Mouse (Mus musculus) intestine, postnatal 0 days (tissue): ENCODE results near the gene Atxn10. TPM values are rescaled to one million over a fixed set of nuclear protein-coding genes. Genes with fewer than 3 reads are reported as not detected.
"Not testable (repeated sequence)": the region's sequence is repeated elsewhere in the genome, so short reads cannot be mapped to it uniquely, and the experiment has no call there.

ENCODE experiments used
- ATAC-seq: fragments of 200-750 bp; cut with Nextera tagmentation; 2 replicates; pipeline ENCODE4 v1.8.0; 2017; ENCODE audit warnings: mild to moderate bottlenecking, moderate TSS enrichment, moderate library complexity
- H3K27ac ChIP-seq: fragments of 300-500 bp; sonication (generic); 2 replicates; pipeline ENCODE4 v1.5.1; 2014; ENCODE audit warnings: mild to moderate bottlenecking, low read depth, low read length, moderate library complexity
- H3K27me3 ChIP-seq: fragments of 300-500 bp; sonication (generic); replicated peaks from 2 replicates; pipeline ENCODE4 v1.6.1; 2014; ENCODE audit warnings: low read length, mixed read lengths; ENCODE audit not compliant: control insufficient read depth, insufficient read depth
- H3K36me3 ChIP-seq: fragments of 300-500 bp; sonication (generic); 2 replicates; pipeline ENCODE4 v1.6.1; 2014; ENCODE audit warnings: mild to moderate bottlenecking, moderate library complexity; ENCODE audit not compliant: control insufficient read depth, insufficient read depth
- H3K4me1 ChIP-seq: fragments of 300-500 bp; sonication (generic); replicated peaks from 2 replicates; pipeline ENCODE4 v1.6.1; 2014; ENCODE audit warnings: antibody characterized with exemption, low read length, mixed read lengths; ENCODE audit not compliant: control insufficient read depth, insufficient read depth
- H3K4me2 ChIP-seq: fragments of 300-500 bp; sonication (generic); replicated peaks from 2 replicates; pipeline ENCODE4 v1.6.1; 2014; ENCODE audit warnings: low read depth, mild to moderate bottlenecking, moderate library complexity
- H3K4me3 ChIP-seq: fragments of 300-500 bp; sonication (generic); 2 replicates; pipeline ENCODE4 v1.5.1; 2014; ENCODE audit warnings: low read depth, low read length
- H3K9ac ChIP-seq: fragments of 300-500 bp; sonication (generic); 2 replicates; pipeline ENCODE4 v1.6.1; 2014; ENCODE audit warnings: mild to moderate bottlenecking, low read depth, low read length
- H3K9me3 ChIP-seq: fragments of 300-500 bp; sonication (generic); 2 replicates; pipeline ENCODE4 v1.6.1; 2016; ENCODE audit warnings: mixed run types; ENCODE audit not compliant: control insufficient read depth
- CTCF ChIP-seq: sonication (generic); IDR thresholded peaks from 2 replicates; pipeline ENCODE4 v1.5.1; 2016; ENCODE audit warnings: low read depth, mild to moderate bottlenecking, control low read depth, antibody characterized with exemption, moderate library complexity
- WGBS: fragments of 180-500 bp; shearing (Covaris S2); extraction: QIAGEN DNeasy Blood & Tissue Kit; methylation state at CpG from one replicate; pipeline ENCODE4 v1.1.7; 2014; 5-methylcytosine and 5-hydroxymethylcytosine counted together
- polyA plus RNA-seq: library from polyadenylated mRNA; unstranded; fragments of >200 nt; fragmentation: Nextera tagmentation; extraction: Ambion mirVana; gene quantifications from 2 replicates; pipeline ENCODE4 v1.2.1, GENCODE M21; 2015

Atxn10 gene
- polyA plus RNA-seq, 1 experiment from 2014 or later = 111 TPM

- Histone ChIP-seq H3K27ac (no peak overlapping the region), H3K4me1 (no peaks in the 10 kb centered on the region), H3K27me3 (no peaks in the 10 kb centered on the region), H3K36me3 (no peaks in the 10 kb centered on the region), H3K9ac (no peak overlapping the region), H3K9me3 (no peaks in the 10 kb centered on the region), H3K4me2 (0 out of 2 replicates have a peak overlapping the region, but pooled peaks have one; percentile 32), H3K4me3 (no peak overlapping the region)
- no peak for ATAC-seq
- 81% methylated on average over 5 of the region's 5 CpGs for WGBS
- TF ChIP-seq CTCF = no peak
These were observed 6.9 kb upstream of the Atxn10 start for GRCm38 (mm10) chr15:85329096-85329495.

- peak overlapping the region; percentile 32 for H3K4me2 ChIP-seq
- no peak overlapping the region for H3K9ac ChIP-seq
- 0 out of 2 replicates have a peak, but pooled peaks have one; percentile 10 for TF ChIP-seq CTCF
- H3K4me1 ChIP-seq = no peaks in the 10 kb centered on the region
- H3K4me3 ChIP-seq = no peak overlapping the region
- no peak overlapping the region for H3K27ac ChIP-seq
- WGBS = 41% methylated on average over 6 of the region's 6 CpGs
- H3K27me3 ChIP-seq = no peaks in the 10 kb centered on the region
- no peak for ATAC-seq
- H3K9me3 ChIP-seq = no peaks in the 10 kb centered on the region
- no peaks in the 10 kb centered on the region for H3K36me3 ChIP-seq
These were observed 6.0 kb upstream of the Atxn10 start for GRCm38 (mm10) chr15:85330024-85330423.

- not testable (repeated sequence) for H3K9ac ChIP-seq, H3K4me3 ChIP-seq, H3K9me3 ChIP-seq, H3K36me3 ChIP-seq, H3K4me1 ChIP-seq, H3K4me2 ChIP-seq, ATAC-seq, H3K27me3 ChIP-seq, H3K27ac ChIP-seq
- WGBS = 86% methylated on average over 6 of the region's 6 CpGs
These were observed 2.5 kb upstream of the Atxn10 start for GRCm38 (mm10) chr15:85333511-85333910.

- no peak overlapping the region for H3K27ac ChIP-seq
- WGBS = 60% methylated on average over 3 of the region's 3 CpGs
- no peak for ATAC-seq
These were observed 1.8 kb upstream of the Atxn10 start for GRCm38 (mm10) chr15:85334234-85334633.

GRCm38 (mm10) chr15:85336301-85336991, 401 bp downstream of the Atxn10 start:
- under 1% methylated on average over 49 of the region's 54 CpGs for WGBS
- H3K4me1 ChIP-seq = peaks cover 3% of the 10 kb centered on the region; the same call in 1 of the 2 replicates
- TF ChIP-seq CTCF = no peak
- H3K27me3 ChIP-seq = no peaks in the 10 kb centered on the region
- peak; percentile 86 for ATAC-seq
- peak overlapping the region; percentile 80 for H3K9ac ChIP-seq
- peak overlapping the region; percentile 94 for H3K27ac ChIP-seq
- H3K36me3 ChIP-seq = no peaks in the 10 kb centered on the region
- H3K9me3 ChIP-seq = no peaks in the 10 kb centered on the region
- H3K4me3 ChIP-seq = peak overlapping the region; percentile 84
- peak overlapping the region; percentile 82 for H3K4me2 ChIP-seq

More at GRCm38 (mm10) chr15:85334234-85334633, 1.8 kb upstream of the Atxn10 start:
- no peak for TF ChIP-seq CTCF
- Histone ChIP-seq H3K9me3 (no peaks in the 10 kb centered on the region), H3K27me3 (no peaks in the 10 kb centered on the region), H3K4me3 (no peak overlapping the region), H3K9ac (no peak overlapping the region), H3K4me1 (peaks cover 3% of the 10 kb centered on the region; the same call in 1 of the 2 replicates), H3K36me3 (no peaks in the 10 kb centered on the region), H3K4me2 (no peak overlapping the region)

GRCm38 (mm10) chr15:85337219-85337618, 1.2 kb downstream of the Atxn10 start:
- TF ChIP-seq CTCF = no peak
- H3K27me3 ChIP-seq = no peaks in the 10 kb centered on the region
- WGBS = 35% methylated on average over 9 of the region's 9 CpGs
- no peak for ATAC-seq
- peak overlapping the region; percentile 84 for H3K4me3 ChIP-seq
- H3K27ac ChIP-seq = peak overlapping the region; percentile 94; the same call in 1 of the 2 replicates
- H3K4me1 ChIP-seq = peaks cover 3% of the 10 kb centered on the region; the same call in 1 of the 2 replicates
- peak overlapping the region; percentile 82 for H3K4me2 ChIP-seq
- H3K9ac ChIP-seq = 0 out of 2 replicates have a peak overlapping the region, but pooled peaks have one; percentile 80
- H3K9me3 ChIP-seq = no peaks in the 10 kb centered on the region
- no peaks in the 10 kb centered on the region for H3K36me3 ChIP-seq
